In the genomic region with DNA sequence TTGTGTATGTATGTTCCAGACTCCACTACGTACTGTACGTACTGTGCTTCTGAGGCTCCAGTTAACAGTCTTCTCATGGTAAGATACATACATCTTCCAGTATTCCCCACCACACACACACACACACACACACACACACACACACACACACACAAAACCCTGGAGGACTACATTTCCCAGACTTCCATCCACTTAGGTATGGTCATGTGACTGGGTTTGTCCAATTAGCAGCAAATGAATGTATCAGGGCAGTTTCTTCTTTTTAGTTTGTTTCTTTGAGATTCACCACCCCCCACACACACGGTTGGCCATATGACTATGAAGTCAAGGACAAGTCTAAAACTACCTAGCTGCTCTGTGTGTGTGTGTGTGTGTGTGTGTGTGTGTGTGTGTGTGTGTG, we compare ENCODE assay signal across 14 mouse cellular contexts. TPM values are rescaled to one million over a fixed set of nuclear protein-coding genes. Genes with fewer than 3 reads are reported as not detected.
DNase-seq lines count a peak whose midpoint lies in the region; ATAC-seq and TF ChIP-seq lines count a peak whose summit lies in the region.
"Had no signal": no experiment of that assay in that cellular context is flagged by ENCODE, and none has a peak within 500 bp of the region (broad histone marks: within the 10 kb centered on the region; RNA-seq: fewer than 3 reads in every experiment).

No protein-coding gene starts in this region.

- no peaks in the 10 kb centered on the region for H3K36me3 ChIP-seq in hindbrain, postnatal 0 days (ENCODE audit: insufficient read depth, low read length)
- H3K36me3 ChIP-seq in hindbrain, embryonic 10.5 days = no peaks in the 10 kb centered on the region
- H3K36me3 ChIP-seq in CH12.LX (replicated peaks in 1 of 2; ENCODE audit: control insufficient read depth in 1 of 2, insufficient read depth in 1 of 2, low read length in 1 of 2) = no peaks in the 10 kb centered on the region
- H3K36me3 ChIP-seq in erythroblast, embryonic 14.5 days (ENCODE audit: control insufficient read depth) = no peaks in the 10 kb centered on the region
- no peaks in the 10 kb centered on the region for H3K36me3 ChIP-seq in liver, embryonic 16.5 days (ENCODE audit: control insufficient read depth, insufficient read depth)
- H3K36me3 ChIP-seq: kidney, embryonic 15.5 days; limb, embryonic 12.5 days; neural tube, embryonic 12.5 days had no signal

- no peaks in the 10 kb centered on the region for H3K4me1 ChIP-seq in hindbrain, postnatal 0 days (ENCODE audit: insufficient read depth, low read length)
- H3K4me1 ChIP-seq in hindbrain, embryonic 10.5 days (replicated peaks) = peaks cover 7% of the 10 kb centered on the region
- peaks cover 14 to 27% of the 10 kb centered on the region in 2 experiments for H3K4me1 ChIP-seq in CH12.LX (ENCODE audit: control insufficient read depth in 1 of 2, insufficient read depth in 2 of 2)
- peaks cover 38% of the 10 kb centered on the region for H3K4me1 ChIP-seq in erythroblast, embryonic 14.5 days (ENCODE audit: control insufficient read depth)
- peaks cover 25% of the 10 kb centered on the region for H3K4me1 ChIP-seq in liver, embryonic 16.5 days (ENCODE audit: control insufficient read depth, low read depth, low read length)
- H3K4me1 ChIP-seq: limb, embryonic 12.5 days; neural tube, embryonic 12.5 days had no signal

- TF ChIP-seq EP300 in CH12.LX (IDR thresholded peaks at IDR 0.05; ENCODE audit: low read length) = no peak

- TF ChIP-seq RAD21 in CH12.LX (IDR thresholded peaks at IDR 0.05; ENCODE audit: low read depth, low read length) = no peak

- no peak overlapping the region for H3K4me3 ChIP-seq in hindbrain, postnatal 0 days (ENCODE audit: low read length)
- H3K4me3 ChIP-seq in hindbrain, embryonic 10.5 days = no peak overlapping the region
- H3K4me3 ChIP-seq in CH12.LX (replicated peaks in 1 of 3; ENCODE audit: low read depth in 2 of 3, low read length in 2 of 3, poor library complexity in 1 of 3) = no peak overlapping the region
- H3K4me3 ChIP-seq in erythroblast, embryonic 14.5 days (replicated peaks) = peak overlapping the region; percentile 3
- peak overlapping the region; percentile 21; the same call in 1 of the 2 replicates for H3K4me3 ChIP-seq in liver, embryonic 16.5 days (ENCODE audit: low read depth, low read length)
- H3K4me3 ChIP-seq: kidney, embryonic 15.5 days; limb, embryonic 12.5 days; neural tube, embryonic 12.5 days had no signal

- no peak overlapping the region for H3K4me2 ChIP-seq in hindbrain, postnatal 0 days (ENCODE audit: low read depth, low read length)
- no peak overlapping the region for H3K4me2 ChIP-seq in CH12.LX (ENCODE audit: insufficient read depth, low read depth, poor library complexity, severe bottlenecking)
- H3K4me2 ChIP-seq in liver, embryonic 16.5 days (ENCODE audit: low read depth, low read length) = peak overlapping the region; percentile 49
- H3K4me2 ChIP-seq: kidney, embryonic 15.5 days; limb, embryonic 12.5 days; neural tube, embryonic 12.5 days had no signal

- H3K9ac ChIP-seq in hindbrain, postnatal 0 days (replicated peaks; ENCODE audit: low read length) = no peak overlapping the region
- no peak overlapping the region for H3K9ac ChIP-seq in CH12.LX (ENCODE audit: insufficient read depth, low read depth)
- peak overlapping the region; percentile 35 for H3K9ac ChIP-seq in liver, embryonic 16.5 days (ENCODE audit: low read depth, low read length)
- H3K9ac ChIP-seq: kidney, embryonic 15.5 days; limb, embryonic 12.5 days; neural tube, embryonic 12.5 days had no signal

- DNase-seq in hindbrain, postnatal 0 days (ENCODE audit: low spot score) = peak; percentile 14
- DNase-seq in hindbrain, embryonic 10.5 days (ENCODE audit: low spot score) = no peak
- DNase-seq in CH12.LX (ENCODE audit: extremely low read depth) = peak; percentile 30
- DNase-seq in right cerebral cortex, postnatal 14 days = no peak
- DNase-seq in layer of hippocampus, adult 8-10 months (ENCODE audit: low spot score in 2 of 2) = no peak
- DNase-seq: cerebellum, adult 18-20 months; lung, postnatal 36 days; midbrain, embryonic 14.5 days had no signal

- TF ChIP-seq POLR2A in CH12.LX (IDR thresholded peaks at IDR 0.05; ENCODE audit: low read depth, low read length) = no peak

- H3K27me3 ChIP-seq in hindbrain, postnatal 0 days (ENCODE audit: insufficient read depth, low read length) = no peaks in the 10 kb centered on the region
- 0 out of 2 replicates have a peak, but pooled peaks cover 4% of the 10 kb centered on the region for H3K27me3 ChIP-seq in hindbrain, embryonic 10.5 days (ENCODE audit: insufficient read depth, poor library complexity, severe bottlenecking)
- H3K27me3 ChIP-seq in CH12.LX (replicated peaks) = peaks cover 30% of the 10 kb centered on the region
- H3K27me3 ChIP-seq in erythroblast, embryonic 14.5 days (ENCODE audit: control insufficient read depth) = peaks cover 39% of the 10 kb centered on the region
- H3K27me3 ChIP-seq in liver, embryonic 16.5 days (ENCODE audit: control insufficient read depth, insufficient read depth, low read depth, low read length) = peaks cover 3% of the 10 kb centered on the region; the same call in 1 of the 2 replicates
- H3K27me3 ChIP-seq: kidney, embryonic 15.5 days; neural tube, embryonic 12.5 days had no signal

- dilution Hi-C loops in CH12.LX (cut with MboI; ENCODE audit: extremely low pct_ligation_motif_present, extremely low pct_unique_long_range_greater_than_20kb, low sequenced_read_pairs) = no loop called here

- no peaks in the 10 kb centered on the region for H3K9me3 ChIP-seq in hindbrain, postnatal 0 days (ENCODE audit: low read length)
- no peaks in the 10 kb centered on the region for H3K9me3 ChIP-seq in hindbrain, embryonic 10.5 days
- no peaks in the 10 kb centered on the region for H3K9me3 ChIP-seq in CH12.LX (replicated peaks; ENCODE audit: low read length)
- no peaks in the 10 kb centered on the region for H3K9me3 ChIP-seq in erythroblast, embryonic 14.5 days (ENCODE audit: control insufficient read depth, low read length)
- H3K9me3 ChIP-seq in liver, embryonic 16.5 days (replicated peaks; ENCODE audit: control insufficient read depth, low read length) = no peaks in the 10 kb centered on the region
- H3K9me3 ChIP-seq: kidney, embryonic 15.5 days; limb, embryonic 12.5 days; neural tube, embryonic 12.5 days had no signal

- ATAC-seq in hindbrain, postnatal 0 days = no peak
- peak; percentile 64 for ATAC-seq in liver, embryonic 16.5 days (ENCODE audit: low read depth)

- no peaks in the 10 kb centered on the region for H3K79me2 ChIP-seq in CH12.LX (replicated peaks; ENCODE audit: control insufficient read depth, extremely low read depth, insufficient read depth, poor library complexity, severe bottlenecking)

- in situ Hi-C loops in CH12.LX (cut with MboI; ENCODE audit: low pct_ligation_motif_present, low pct_unique_long_range_greater_than_20kb, low sequenced_read_pairs) = no loop called here

- TF ChIP-seq CTCF in hindbrain, postnatal 0 days (IDR thresholded peaks at IDR 0.05; ENCODE audit: low read depth) = no peak
- no peak for TF ChIP-seq CTCF in CH12.LX (conservative IDR thresholded peaks at IDR 0.05 in 1 of 2, IDR thresholded peaks at IDR 0.05 in 1 of 2; ENCODE audit: low read depth in 2 of 2, low read length in 2 of 2)

- 93% methylated on average over 3 of the region's 3 CpGs for WGBS in hindbrain, postnatal 0 days
- WGBS in hindbrain, embryonic 10.5 days = 87% methylated on average over 3 of the region's 3 CpGs
- WGBS in liver, embryonic 16.5 days (ENCODE audit: insufficient replicate concordance) = 76% methylated on average over 3 of the region's 3 CpGs

- H3K27ac ChIP-seq in hindbrain, postnatal 0 days = no peak overlapping the region
- H3K27ac ChIP-seq in hindbrain, embryonic 10.5 days = no peak overlapping the region
- no peak overlapping the region for H3K27ac ChIP-seq in CH12.LX (ENCODE audit: insufficient read depth, low read depth)
- peak overlapping the region; percentile 89 for H3K27ac ChIP-seq in liver, embryonic 16.5 days (ENCODE audit: low read length)
- H3K27ac ChIP-seq: kidney, embryonic 15.5 days; limb, embryonic 12.5 days; neural tube, embryonic 12.5 days had no signal

TF ChIP-seq in CH12.LX, 34 proteins besides CTCF, POLR2A, EP300 and RAD21:
- TF ChIP-seq TCF12 (IDR thresholded peaks at IDR 0.05; ENCODE audit: low read depth, low read length) (no peak), KAT2A (IDR thresholded peaks at IDR 0.05; ENCODE audit: insufficient replicate concordance, low read length) (peak; percentile 38; the same call in 1 of the 2 replicates), POLR2AphosphoS2 (IDR thresholded peaks at IDR 0.05; ENCODE audit: low read depth, low read length) (no peak), MAZ (IDR thresholded peaks at IDR 0.05; ENCODE audit: low read depth, low read length) (no peak), USF1 (IDR thresholded peaks at IDR 0.05; ENCODE audit: low read depth, low read length) (peak; percentile 85), HCFC1 (IDR thresholded peaks at IDR 0.05; ENCODE audit: low read depth, low read length) (peak; percentile 86), SMC3 (IDR thresholded peaks at IDR 0.05; ENCODE audit: low read depth, low read length) (no peak), MAX (IDR thresholded peaks at IDR 0.05; ENCODE audit: low read length) (0 out of 2 replicates have a peak, but pooled peaks have one; percentile 46), USF2 (conservative IDR thresholded peaks at IDR 0.05; ENCODE audit: low read depth, low read length) (peak; percentile 85)

RNA-seq across cellular contexts. Expression of gene Chit1, which starts 1.0 kb away (rescaled TPM):
- 0.14 TPM in 1 of 2 replicates, not detected in the other for total RNA-seq in hindbrain, postnatal 0 days (2014; rRNA removed)
- polyA plus RNA-seq in hindbrain, postnatal 0 days (2015; fragmentation: Nextera tagmentation; extraction: Ambion mirVana) = 0.46 and 0.48 TPM in 2 replicates
- polyA plus RNA-seq in hindbrain, embryonic 10.5 days (2016; fragmentation: Nextera tagmentation; extraction: Ambion mirVana) = not detected in 2 replicates
- total RNA-seq in CH12.LX (2012; rRNA removed) = 0.25 and 0.71 TPM in 2 replicates
- 0.28 and 0.47 TPM in 2 replicates for total RNA-seq in CH12.LX (2014; rRNA removed)
- polyA plus RNA-seq in CH12.LX (2012; ENCODE audit: insufficient read length, low read depth) = 0.18 and 0.36 TPM in 2 replicates
- polyA plus RNA-seq in erythroblast, embryonic 14.5 days (2012) = not detected in 2 replicates
- polyA plus RNA-seq in liver, embryonic 16.5 days (2015; fragmentation: Nextera tagmentation; extraction: Ambion mirVana) = 0.19 and 0.20 TPM in 2 replicates
- total RNA-seq in layer of hippocampus, adult 8-10 months (2022) = under 1 TPM in 1 of 4 experiments, not detected in 3; 0.32 TPM
- total RNA-seq: adrenal gland, postnatal 4 days had no signal
- polyA plus RNA-seq: limb, embryonic 12.5 days; midbrain, embryonic 14.5 days had no signal

RNA-seq across cellular contexts. Expression of gene Btg2, which starts 31.1 kb away (rescaled TPM):
- total RNA-seq in hindbrain, postnatal 0 days (2014; rRNA removed) = 11.2 and 26.1 TPM in 2 replicates
- 13.2 and 14.8 TPM in 2 replicates for polyA plus RNA-seq in hindbrain, postnatal 0 days (2015; fragmentation: Nextera tagmentation; extraction: Ambion mirVana)
- 100.0 and 117 TPM in 2 replicates for polyA plus RNA-seq in hindbrain, embryonic 10.5 days (2016; fragmentation: Nextera tagmentation; extraction: Ambion mirVana)
- total RNA-seq in CH12.LX (2012; rRNA removed) (11.6 and 14.4 TPM in 2 replicates), CH12.LX (2014; rRNA removed) (14.8 and 19.7 TPM in 2 replicates)
- polyA plus RNA-seq in CH12.LX (2012; ENCODE audit: insufficient read length, low read depth) = 6.9 and 7.2 TPM in 2 replicates
- polyA plus RNA-seq in erythroblast, embryonic 14.5 days (2012) = 13.2 and 14.8 TPM in 2 replicates
- 107 and 109 TPM in 2 replicates for polyA plus RNA-seq in liver, embryonic 16.5 days (2015; fragmentation: Nextera tagmentation; extraction: Ambion mirVana)
- 10 to 100 TPM; 14.4 to 18.4 (median 17.3) TPM for total RNA-seq in layer of hippocampus, adult 8-10 months (2022)

Comparison
In these comparisons a context has a peak if more than half of its experiments do, and no peak if none do; other contexts are left out.
1. DNase-seq: peak in hindbrain, postnatal 0 days (single experiment) and CH12.LX (single experiment); none in hindbrain, embryonic 10.5 days (single experiment), right cerebral cortex, postnatal 14 days (single experiment) and layer of hippocampus, adult 8-10 months (0 of 2).
2. H3K4me3 ChIP-seq: peak in erythroblast, embryonic 14.5 days (single experiment) and liver, embryonic 16.5 days (single experiment); none in hindbrain, postnatal 0 days (single experiment), hindbrain, embryonic 10.5 days (single experiment) and CH12.LX (0 of 3).